Comparison of ENCODE assay signal across 8 mouse cellular contexts in the genomic region with DNA sequence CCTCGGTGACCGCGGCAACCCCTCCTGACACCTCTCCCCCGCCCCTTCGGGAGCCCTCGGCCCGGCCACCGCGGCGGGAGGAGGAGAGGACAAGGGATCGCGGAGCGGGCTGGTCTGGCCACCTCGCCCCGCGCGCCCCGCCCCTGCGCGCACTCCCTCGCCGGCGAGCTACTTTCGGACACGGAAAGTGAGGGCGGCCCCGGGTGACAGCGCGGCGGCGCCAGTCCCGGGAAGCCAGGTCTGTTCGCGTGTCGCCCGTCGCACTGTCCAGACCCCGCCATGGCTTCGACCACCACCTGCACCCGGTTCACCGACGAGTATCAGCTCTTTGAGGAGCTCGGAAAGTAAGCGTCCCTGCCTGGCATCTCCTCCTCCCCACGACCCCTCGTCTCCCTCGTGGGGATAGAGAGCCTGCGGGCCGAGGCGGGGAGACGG. TPM values are rescaled to one million over a fixed set of nuclear protein-coding genes. Genes with fewer than 3 reads are reported as not detected.
DNase-seq lines count a peak whose midpoint lies in the region; ATAC-seq and TF ChIP-seq lines count a peak whose summit lies in the region.

No protein-coding gene starts in this region.

- peak overlapping the region; percentile 90 for H3ac ChIP-seq in C2C12 (ENCODE audit: control insufficient read depth, insufficient read length, low read depth)

- H3K4me1 ChIP-seq in forebrain, postnatal 0 days (ENCODE audit: insufficient read depth) = no peaks in the 10 kb centered on the region

- peak; percentile 89 to 91 for DNase-seq in adrenal gland, postnatal 36 days
- DNase-seq in forebrain, postnatal 0 days = no peak
- peak; percentile 81 to 90 for DNase-seq in heart, postnatal 36 days
- peak; percentile 28 for DNase-seq in left cerebral cortex, adult 11 months (ENCODE audit: low spot score)
- DNase-seq in lung, postnatal 14 days = peak; percentile 84
- DNase-seq in retina, embryonic 14.5 days (ENCODE audit: low spot score) = peak; percentile 81
- peak; percentile 69 for DNase-seq in thymus, postnatal 25 days

- peaks cover 52% of the 10 kb centered on the region for H3K79me2 ChIP-seq in C2C12 (ENCODE audit: control insufficient read depth, insufficient read depth)

- peak overlapping the region; percentile 88 for H3K27ac ChIP-seq in forebrain, postnatal 0 days (ENCODE audit: low read depth, low read length)

- peak overlapping the region; percentile 82 for H3K4me3 ChIP-seq in C2C12 (ENCODE audit: insufficient read depth, poor library complexity, severe bottlenecking)
- H3K4me3 ChIP-seq in forebrain, postnatal 0 days (ENCODE audit: low read depth, low read length) = peak overlapping the region; percentile 85

- H3K9ac ChIP-seq in forebrain, postnatal 0 days = peak overlapping the region; percentile 82

- no peak for TF ChIP-seq CTCF in C2C12 (IDR thresholded peaks at IDR 0.05; ENCODE audit: control insufficient read depth, insufficient read depth, insufficient read length)
- TF ChIP-seq CTCF in forebrain, postnatal 0 days (IDR thresholded peaks at IDR 0.05; ENCODE audit: low read depth) = no peak

- no peaks in the 10 kb centered on the region for H3K27me3 ChIP-seq in C2C12 (ENCODE audit: control insufficient read depth, insufficient read depth, insufficient read length)
- no peaks in the 10 kb centered on the region for H3K27me3 ChIP-seq in forebrain, postnatal 0 days (ENCODE audit: insufficient read depth, low read length)

- H3K4me2 ChIP-seq in forebrain, postnatal 0 days (ENCODE audit: low read depth) = peak overlapping the region; percentile 98

- peaks cover 24% of the 10 kb centered on the region for H3K36me3 ChIP-seq in C2C12 (ENCODE audit: control insufficient read depth, insufficient read depth)
- no peaks in the 10 kb centered on the region for H3K36me3 ChIP-seq in forebrain, postnatal 0 days (ENCODE audit: insufficient read depth)

- H3K9me3 ChIP-seq in forebrain, postnatal 0 days (ENCODE audit: low read length) = no peaks in the 10 kb centered on the region; the same call in 1 of the 2 replicates

- peak; percentile 36 for ATAC-seq in forebrain, postnatal 0 days

- intact Hi-C loops in heart, postnatal 36 days (cut with DNase I) = loop anchor here (1.0 to 10.0 kb wide), 3 partner anchors 174 to 552 kb away; no protein-coding TSS in a partner anchor

- WGBS in forebrain, postnatal 0 days = under 1% methylated on average over 47 of the region's 51 CpGs

- peaks cover 45% of the 10 kb centered on the region for H3K79me3 ChIP-seq in C2C12 (ENCODE audit: low read depth)

TF ChIP-seq in C2C12, 6 proteins besides CTCF, POLR2A, EP300 and RAD21:
- TF ChIP-seq USF1 (IDR thresholded peaks at IDR 0.05; ENCODE audit: low read depth) = no peak
- TF ChIP-seq FOSL1 (IDR thresholded peaks at IDR 0.05; ENCODE audit: insufficient read depth, low read length, poor library complexity, severe bottlenecking) = no peak
- no peak for TF ChIP-seq MYOG (IDR thresholded peaks at IDR 0.05; ENCODE audit: control insufficient read depth, extremely low read depth, insufficient read length)
- TF ChIP-seq MAX (IDR thresholded peaks at IDR 0.05) = no peak
- TF ChIP-seq MYOD1 (IDR thresholded peaks at IDR 0.05; ENCODE audit: control insufficient read depth, insufficient read length, low read depth) = no peak
- TF ChIP-seq CEBPB (IDR thresholded peaks at IDR 0.05; ENCODE audit: low read depth) = no peak

RNA-seq across cellular contexts. Expression of gene Camk2d, which starts 1.1 kb away (rescaled TPM):
- polyA plus RNA-seq in C2C12 (2012; fragmentation: generic; extraction: Trizol) = 23.5 TPM
- 10 to 100 TPM; 96.8 to 97.2 TPM for total RNA-seq in adrenal gland, postnatal 36 days (2021)
- total RNA-seq in forebrain, postnatal 0 days (2014; rRNA removed) = 62.3 and 97.7 TPM in 2 replicates
- polyA plus RNA-seq in forebrain, postnatal 0 days (2015; fragmentation: Nextera tagmentation; extraction: Ambion mirVana) = 30.9 and 52.8 TPM in 2 replicates
- 100 to 1,000 TPM; 138 to 147 TPM for total RNA-seq in heart, postnatal 36 days (2021)
